Comparison of ENCODE assay signal across 8 mouse cellular contexts in the genomic region with DNA sequence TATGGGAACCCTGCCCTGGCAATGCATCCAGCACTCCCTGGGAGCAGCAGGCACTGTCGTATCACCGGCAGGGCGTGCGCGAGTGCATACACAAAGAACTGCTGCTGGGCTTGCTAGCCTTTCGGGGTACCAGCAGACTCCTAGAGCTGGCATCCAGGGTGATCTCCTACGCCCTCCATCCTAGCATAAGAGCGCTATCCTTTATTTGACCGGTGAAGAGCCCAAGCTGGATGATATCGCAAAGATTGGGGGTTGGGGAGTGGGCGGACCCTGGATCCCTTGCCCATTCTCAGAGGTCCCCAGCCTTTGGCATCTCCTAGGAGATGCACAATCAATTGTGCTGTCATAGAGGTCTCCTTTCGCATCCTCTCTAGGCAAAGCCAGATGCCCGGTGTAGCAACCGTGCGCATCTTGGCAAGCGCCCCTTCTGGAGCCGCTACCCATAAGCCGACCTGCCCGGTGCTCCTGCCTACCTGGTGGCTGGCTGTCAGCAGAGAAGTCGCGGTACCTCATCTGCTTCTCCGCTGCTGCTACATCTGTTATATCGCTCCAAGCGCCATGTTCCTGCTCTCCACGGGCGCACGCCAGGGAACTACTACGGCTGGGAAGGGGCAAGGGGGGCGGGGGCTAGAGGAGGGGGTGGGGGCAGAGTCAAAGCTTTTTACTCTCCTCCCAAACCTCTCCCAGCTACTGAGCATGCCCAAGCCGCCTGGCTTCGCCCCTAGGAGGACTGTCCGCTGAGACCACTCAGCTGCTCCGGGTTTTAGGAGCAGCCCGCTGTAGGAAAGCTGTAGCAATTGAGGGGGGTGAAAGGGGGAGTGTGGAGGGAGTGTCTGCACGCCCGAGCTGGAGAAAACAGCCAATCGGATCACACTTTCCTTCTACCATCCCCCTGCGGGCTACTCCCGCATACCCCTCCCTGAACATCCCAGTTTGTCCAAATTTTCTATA. TPM values are rescaled to one million over a fixed set of nuclear protein-coding genes. Genes with fewer than 3 reads are reported as not detected.
DNase-seq lines count a peak whose midpoint lies in the region; ATAC-seq lines count a peak whose summit lies in the region.

Gene Pak7 (minus strand): TSS at position 787 of the 951 bp plus-strand sequence.

- peak within 1 kb of the TSS; percentile 49 for H3K4me3 ChIP-seq in lung, embryonic 15.5 days
- peak within 1 kb of the TSS; percentile 61 for H3K4me3 ChIP-seq in heart, embryonic 16.5 days (ENCODE audit: low read length)
- peak within 1 kb of the TSS; percentile 60 for H3K4me3 ChIP-seq in midbrain, embryonic 12.5 days
- peak within 1 kb of the TSS; percentile 54 for H3K4me3 ChIP-seq in stomach, embryonic 15.5 days (replicated peaks)

- ATAC-seq in lung, embryonic 15.5 days (ENCODE audit: borderline replicate concordance, extremely low read depth, low FRiP score, low TSS enrichment): peak; percentile 99
- ATAC-seq in heart, embryonic 16.5 days (replicated peaks; ENCODE audit: extremely low read depth, insufficient read depth, low FRiP score): peak; percentile 94
- ATAC-seq in midbrain, embryonic 12.5 days (ENCODE audit: low FRiP score, low read depth): peak; percentile 99
- ATAC-seq in stomach, embryonic 15.5 days (ENCODE audit: insufficient read depth, low FRiP score, low read depth): peak; percentile 95

- no peak within 1 kb of the TSS for H3K27ac ChIP-seq in lung, embryonic 15.5 days
- no peak within 1 kb of the TSS for H3K27ac ChIP-seq in heart, embryonic 16.5 days (ENCODE audit: low read length)
- peak within 1 kb of the TSS; percentile 88 for H3K27ac ChIP-seq in midbrain, embryonic 12.5 days (replicated peaks)
- no peak within 1 kb of the TSS for H3K27ac ChIP-seq in stomach, embryonic 15.5 days

- under 1% methylated on average over 39 of the region's 39 CpGs for WGBS in lung, embryonic 15.5 days
- 2% methylated on average over 39 of the region's 39 CpGs for WGBS in heart, embryonic 16.5 days
- WGBS in midbrain, embryonic 12.5 days: under 1% methylated on average over 39 of the region's 39 CpGs
- under 1% methylated on average over 39 of the region's 39 CpGs for WGBS in stomach, embryonic 15.5 days

- DNase-seq in lung, postnatal 14 days: no peak
- peak; percentile 92 for DNase-seq in embryo, embryonic 11 days
- DNase-seq in layer of hippocampus, postnatal 36 days: peak; percentile 73 to 77
- no peak for DNase-seq in thymus, postnatal 25 days

- peak within 1 kb of the TSS; percentile 36 for H3K9ac ChIP-seq in lung, embryonic 15.5 days
- H3K9ac ChIP-seq in heart, embryonic 16.5 days (ENCODE audit: low read length): peak within 1 kb of the TSS; percentile 8
- peak within 1 kb of the TSS; percentile 71 for H3K9ac ChIP-seq in midbrain, embryonic 12.5 days (replicated peaks)
- peak within 1 kb of the TSS; percentile 22; the same call in 1 of the 2 replicates for H3K9ac ChIP-seq in stomach, embryonic 15.5 days

- H3K4me1 ChIP-seq in lung, embryonic 15.5 days: peaks cover 9% of the 10 kb centered on the region
- peaks cover 4% of the 10 kb centered on the region; the same call in 1 of the 2 replicates for H3K4me1 ChIP-seq in heart, embryonic 16.5 days (ENCODE audit: control insufficient read depth, insufficient read depth, low read length)
- H3K4me1 ChIP-seq in midbrain, embryonic 12.5 days: no peaks in the 10 kb centered on the region
- no peaks in the 10 kb centered on the region for H3K4me1 ChIP-seq in stomach, embryonic 15.5 days

- H3K9me3 ChIP-seq in lung, embryonic 15.5 days: no peaks in the 10 kb centered on the region
- no peaks in the 10 kb centered on the region for H3K9me3 ChIP-seq in heart, embryonic 16.5 days (replicated peaks; ENCODE audit: control insufficient read depth, low read length)
- H3K9me3 ChIP-seq in midbrain, embryonic 12.5 days: no peaks in the 10 kb centered on the region
- no peaks in the 10 kb centered on the region for H3K9me3 ChIP-seq in stomach, embryonic 15.5 days

- H3K36me3 ChIP-seq in lung, embryonic 15.5 days: no peaks in the 10 kb centered on the region
- H3K36me3 ChIP-seq in heart, embryonic 16.5 days (ENCODE audit: control insufficient read depth, insufficient read depth): no peaks in the 10 kb centered on the region
- no peaks in the 10 kb centered on the region for H3K36me3 ChIP-seq in midbrain, embryonic 12.5 days
- no peaks in the 10 kb centered on the region for H3K36me3 ChIP-seq in stomach, embryonic 15.5 days

- peaks cover 6% of the 10 kb centered on the region; the same call in 1 of the 2 replicates for H3K27me3 ChIP-seq in lung, embryonic 15.5 days
- peaks cover 7% of the 10 kb centered on the region; the same call in 1 of the 2 replicates for H3K27me3 ChIP-seq in heart, embryonic 16.5 days (ENCODE audit: control insufficient read depth, insufficient read depth, low read length)
- no peaks in the 10 kb centered on the region for H3K27me3 ChIP-seq in midbrain, embryonic 12.5 days
- H3K27me3 ChIP-seq in stomach, embryonic 15.5 days (replicated peaks): no peaks in the 10 kb centered on the region

- peak within 1 kb of the TSS; percentile 88 for H3K4me2 ChIP-seq in lung, embryonic 15.5 days
- H3K4me2 ChIP-seq in heart, embryonic 16.5 days (ENCODE audit: low read depth, low read length): peak within 1 kb of the TSS; percentile 90
- peak within 1 kb of the TSS; percentile 59 for H3K4me2 ChIP-seq in midbrain, embryonic 12.5 days (replicated peaks)
- peak within 1 kb of the TSS; percentile 82 for H3K4me2 ChIP-seq in stomach, embryonic 15.5 days

RNA-seq across cellular contexts. Expression of gene Pak7, which starts in this region (rescaled TPM):
- polyA plus RNA-seq in lung, embryonic 15.5 days (2015; fragmentation: Nextera tagmentation; extraction: Ambion mirVana): 0.44 and 0.60 TPM in 2 replicates
- polyA plus RNA-seq in heart, embryonic 16.5 days (2015; fragmentation: Nextera tagmentation; extraction: Ambion mirVana): 0.14 and 0.32 TPM in 2 replicates
- total RNA-seq in layer of hippocampus, postnatal 36 days (2021): 10 to 100 TPM; 25.1 to 26.1 TPM
- polyA plus RNA-seq in midbrain, embryonic 12.5 days (2016; fragmentation: Nextera tagmentation; extraction: Ambion mirVana): 20.4 and 21.1 TPM in 2 replicates
- 1.1 and 1.3 TPM in 2 replicates for polyA plus RNA-seq in stomach, embryonic 15.5 days (2015; fragmentation: Nextera tagmentation; extraction: Ambion mirVana)

Comparison
In these comparisons a context has a peak if more than half of its experiments do, and no peak if none do; other contexts are left out.
1. Peak in ATAC-seq, H3K4me3 ChIP-seq, H3K9ac ChIP-seq and H3K4me2 ChIP-seq in lung, embryonic 15.5 days; RNA of the gene not detected or under 1 TPM.
2. Peak in ATAC-seq, H3K4me3 ChIP-seq, H3K9ac ChIP-seq and H3K4me2 ChIP-seq in heart, embryonic 16.5 days; RNA of the gene not detected or under 1 TPM.
3. H3K9ac ChIP-seq: peak in every context shown above with its lines; median percentile 71 in midbrain, embryonic 12.5 days; 36 in lung, embryonic 15.5 days; 22 in stomach, embryonic 15.5 days; 8 in heart, embryonic 16.5 days.
4. DNase-seq: peak in embryo, embryonic 11 days (single experiment) and layer of hippocampus, postnatal 36 days (2 of 2); none in lung, postnatal 14 days (single experiment) and thymus, postnatal 25 days (single experiment).
5. Peak in every context shown above with its lines, with median percentiles within 50 percentile points of each other: ATAC-seq, H3K4me2 ChIP-seq and H3K4me3 ChIP-seq.